8 mouse cellular contexts compared by ENCODE assay signal in genomic region chr12:40446450-40447381, GRCm38 (mm10). TPM values are rescaled to one million over a fixed set of nuclear protein-coding genes. Genes with fewer than 3 reads are reported as not detected.
DNase-seq lines count a peak whose midpoint lies in the region; ATAC-seq lines count a peak whose summit lies in the region.

No protein-coding gene starts in this region.

- ATAC-seq in intestine, embryonic 14.5 days (replicated peaks; ENCODE audit: low FRiP score, low TSS enrichment, low read depth) = peak; percentile 25
- peak; percentile 14; the same call in 1 of the 2 replicates for ATAC-seq in limb, embryonic 13.5 days (ENCODE audit: low FRiP score, low read depth)
- peak; percentile 10 for ATAC-seq in midbrain, embryonic 13.5 days
- ATAC-seq in stomach, embryonic 14.5 days (ENCODE audit: insufficient number of reproducible peaks, insufficient read depth, low FRiP score, low read depth) = peak; percentile 6; the same call in 1 of the 2 replicates

- peaks cover 27% of the 10 kb centered on the region for H3K4me1 ChIP-seq in intestine, embryonic 14.5 days (replicated peaks; ENCODE audit: control insufficient read depth, insufficient read depth, low read length)
- H3K4me1 ChIP-seq in limb, embryonic 13.5 days = peaks cover 35% of the 10 kb centered on the region
- peaks cover 31% of the 10 kb centered on the region for H3K4me1 ChIP-seq in midbrain, embryonic 13.5 days (replicated peaks)
- peaks cover 9% of the 10 kb centered on the region; the same call in 1 of the 2 replicates for H3K4me1 ChIP-seq in stomach, embryonic 14.5 days (ENCODE audit: control insufficient read depth, insufficient read depth, low read length)

- H3K4me3 ChIP-seq in intestine, embryonic 14.5 days (ENCODE audit: low read depth, low read length) = peak overlapping the region; percentile 87
- peak overlapping the region; percentile 83 for H3K4me3 ChIP-seq in limb, embryonic 13.5 days
- H3K4me3 ChIP-seq in midbrain, embryonic 13.5 days (replicated peaks) = peak overlapping the region; percentile 77
- peak overlapping the region; percentile 88 for H3K4me3 ChIP-seq in stomach, embryonic 14.5 days (ENCODE audit: low read depth, low read length)

- H3K9ac ChIP-seq in intestine, embryonic 14.5 days (ENCODE audit: low read length) = peak overlapping the region; percentile 72
- peak overlapping the region; percentile 85 for H3K9ac ChIP-seq in limb, embryonic 13.5 days
- H3K9ac ChIP-seq in midbrain, embryonic 13.5 days (replicated peaks) = peak overlapping the region; percentile 89
- H3K9ac ChIP-seq in stomach, embryonic 14.5 days (replicated peaks; ENCODE audit: low read depth, low read length) = peak overlapping the region; percentile 64

- H3K27me3 ChIP-seq in intestine, embryonic 14.5 days (replicated peaks; ENCODE audit: control insufficient read depth, insufficient read depth, low read length) = no peaks in the 10 kb centered on the region
- no peaks in the 10 kb centered on the region for H3K27me3 ChIP-seq in limb, embryonic 13.5 days
- 0 out of 2 replicates have a peak, but pooled peaks cover 3% of the 10 kb centered on the region for H3K27me3 ChIP-seq in midbrain, embryonic 13.5 days
- H3K27me3 ChIP-seq in stomach, embryonic 14.5 days (ENCODE audit: control insufficient read depth, insufficient read depth, low read length) = no peaks in the 10 kb centered on the region

- 0% methylated on average over 44 of the region's 44 CpGs for WGBS in intestine, embryonic 14.5 days
- under 1% methylated on average over 44 of the region's 44 CpGs for WGBS in limb, embryonic 13.5 days
- WGBS in midbrain, embryonic 13.5 days = under 1% methylated on average over 44 of the region's 44 CpGs
- WGBS in stomach, embryonic 14.5 days = under 1% methylated on average over 44 of the region's 44 CpGs

- peak; percentile 35 for DNase-seq in thymus, postnatal 0 days (ENCODE audit: low spot score)
- no peak for DNase-seq in thymus, postnatal 25 days
- DNase-seq in cerebellum, postnatal 36 days = peak; percentile 66
- peak; percentile 41 for DNase-seq in gastrocnemius, postnatal 25 days
- DNase-seq in intestine, embryonic 14.5 days (ENCODE audit: low spot score) = peak; percentile 86

- H3K4me2 ChIP-seq in intestine, embryonic 14.5 days (ENCODE audit: low read length) = peak overlapping the region; percentile 78
- H3K4me2 ChIP-seq in limb, embryonic 13.5 days (replicated peaks) = peak overlapping the region; percentile 87
- H3K4me2 ChIP-seq in midbrain, embryonic 13.5 days (replicated peaks) = peak overlapping the region; percentile 70
- peak overlapping the region; percentile 85 for H3K4me2 ChIP-seq in stomach, embryonic 14.5 days (replicated peaks; ENCODE audit: low read depth, low read length)

- no peaks in the 10 kb centered on the region for H3K9me3 ChIP-seq in intestine, embryonic 14.5 days (ENCODE audit: control insufficient read depth, low read length)
- H3K9me3 ChIP-seq in limb, embryonic 13.5 days = no peaks in the 10 kb centered on the region
- H3K9me3 ChIP-seq in midbrain, embryonic 13.5 days = no peaks in the 10 kb centered on the region
- H3K9me3 ChIP-seq in stomach, embryonic 14.5 days (ENCODE audit: control insufficient read depth, low read depth, low read length) = no peaks in the 10 kb centered on the region

- no peaks in the 10 kb centered on the region for H3K36me3 ChIP-seq in intestine, embryonic 14.5 days (ENCODE audit: control insufficient read depth, insufficient read depth, low read length)
- H3K36me3 ChIP-seq in limb, embryonic 13.5 days = no peaks in the 10 kb centered on the region
- no peaks in the 10 kb centered on the region for H3K36me3 ChIP-seq in midbrain, embryonic 13.5 days
- H3K36me3 ChIP-seq in stomach, embryonic 14.5 days (ENCODE audit: control insufficient read depth, insufficient read depth, low read length) = no peaks in the 10 kb centered on the region

- peak overlapping the region; percentile 71; the same call in 1 of the 2 replicates for H3K27ac ChIP-seq in intestine, embryonic 14.5 days (ENCODE audit: low read depth)
- peak overlapping the region; percentile 88 for H3K27ac ChIP-seq in limb, embryonic 13.5 days
- peak overlapping the region; percentile 93 for H3K27ac ChIP-seq in midbrain, embryonic 13.5 days
- H3K27ac ChIP-seq in stomach, embryonic 14.5 days (ENCODE audit: low read length) = peak overlapping the region; percentile 63; the same call in 1 of the 2 replicates

RNA-seq across cellular contexts. Expression of gene Dock4, which starts 1.0 kb away (rescaled TPM):
- 0.91 and 1.2 TPM in 2 replicates for polyA plus RNA-seq in thymus, postnatal 0 days (2015; fragmentation: Nextera tagmentation; extraction: Ambion mirVana)
- total RNA-seq in gastrocnemius, postnatal 25 days (2021) = 10 to 100 TPM; 10.9 to 13.3 TPM
- polyA plus RNA-seq in intestine, embryonic 14.5 days (2014; fragmentation: Nextera tagmentation; extraction: Ambion mirVana) = 10.6 and 12.1 TPM in 2 replicates
- 19.1 and 20.5 TPM in 2 replicates for polyA plus RNA-seq in limb, embryonic 13.5 days (2015; fragmentation: Nextera tagmentation; extraction: Ambion mirVana)
- polyA plus RNA-seq in midbrain, embryonic 13.5 days (2015; fragmentation: Nextera tagmentation; extraction: Ambion mirVana) = 38.2 and 38.4 TPM in 2 replicates
- polyA plus RNA-seq in stomach, embryonic 14.5 days (2014; fragmentation: Nextera tagmentation; extraction: Ambion mirVana) = 11.9 and 13.9 TPM in 2 replicates

RNA-seq across cellular contexts. Expression of gene Zfp277, which starts 1.0 kb away (rescaled TPM):
- polyA plus RNA-seq in thymus, postnatal 0 days (2015; fragmentation: Nextera tagmentation; extraction: Ambion mirVana) = 27.9 and 28.9 TPM in 2 replicates
- 1 to 10 TPM; 6.9 to 8.2 TPM for total RNA-seq in gastrocnemius, postnatal 25 days (2021)
- 41.9 and 44.3 TPM in 2 replicates for polyA plus RNA-seq in intestine, embryonic 14.5 days (2014; fragmentation: Nextera tagmentation; extraction: Ambion mirVana)
- polyA plus RNA-seq in limb, embryonic 13.5 days (2015; fragmentation: Nextera tagmentation; extraction: Ambion mirVana) = 36.4 and 37.6 TPM in 2 replicates
- polyA plus RNA-seq in midbrain, embryonic 13.5 days (2015; fragmentation: Nextera tagmentation; extraction: Ambion mirVana) = 26.9 and 28.9 TPM in 2 replicates
- polyA plus RNA-seq in stomach, embryonic 14.5 days (2014; fragmentation: Nextera tagmentation; extraction: Ambion mirVana) = 38.9 and 41.7 TPM in 2 replicates
